Mouse (Mus musculus) MEL (cell line): ENCODE measurements around the gene Gstp1. TPM values are rescaled to one million over a fixed set of nuclear protein-coding genes. Genes with fewer than 3 reads are reported as not detected.

Experiments used
- DNase-seq: peaks from one replicate; pipeline ENCODE4 v3.0.0; 2011; ENCODE audit warnings: low read depth, low spot score
- H3K27ac ChIP-seq: 2 replicates; pipeline ENCODE4 v1.5.1; 2012; ENCODE audit warnings: low read depth, mild to moderate bottlenecking, control low read depth, low read length, moderate library complexity; ENCODE audit not compliant: control insufficient read depth
- H3K27me3 ChIP-seq, 2 experiments: fragments of 150-350 bp in 1 of 2; sonication (generic) in 1 of 2; 2 replicates each; pipeline ENCODE4 v1.6.1; 2012; ENCODE audit warnings: low read length in 2 of 2, mild to moderate bottlenecking in 2 of 2, improper control_type of control experiment in 1 of 2, moderate library complexity in 1 of 2; ENCODE audit not compliant: insufficient read depth in 2 of 2, control insufficient read depth in 1 of 2
- H3K36me3 ChIP-seq, 2 experiments: 2 replicates each; pipeline ENCODE4 v1.6.1; 2012 to 2014; ENCODE audit warnings: low read length in 2 of 2, improper control_type of control experiment in 1 of 2, inconsistent platforms in 1 of 2, mild to moderate bottlenecking in 1 of 2; ENCODE audit not compliant: insufficient read depth in 2 of 2, control insufficient read depth in 1 of 2
- H3K4me1 ChIP-seq, 2 experiments: fragments of 150-350 bp in 1 of 2; sonication (generic) in 1 of 2; 2 replicates each; pipeline ENCODE4 v1.6.1; 2012; ENCODE audit warnings: low read length in 2 of 2, improper control_type of control experiment in 1 of 2, mild to moderate bottlenecking in 1 of 2; ENCODE audit not compliant: insufficient read depth in 2 of 2, control insufficient read depth in 1 of 2
- H3K4me3 ChIP-seq, 2 experiments: fragments of 150-350 bp in 1 of 2; sonication (generic) in 1 of 2; 2 replicates each; pipeline ENCODE4 v1.5.1; 2012; ENCODE audit warnings: low read depth in 2 of 2, low read length in 2 of 2, mild to moderate bottlenecking in 2 of 2, moderate library complexity in 2 of 2, control low read depth in 1 of 2, improper control_type of control experiment in 1 of 2; ENCODE audit not compliant: control insufficient read depth in 1 of 2, insufficient read depth in 1 of 2
- H3K79me2 ChIP-seq: 2 replicates; pipeline ENCODE4 v1.6.1; 2012; ENCODE audit warnings: mild to moderate bottlenecking, low read length, moderate library complexity; ENCODE audit not compliant: control insufficient read depth, poor library complexity, insufficient read depth
- H3K9ac ChIP-seq: 2 replicates; pipeline ENCODE4 v1.6.1; 2012; ENCODE audit warnings: low read depth, mild to moderate bottlenecking, control low read depth, low read length, moderate library complexity; ENCODE audit not compliant: control insufficient read depth, poor library complexity, severe bottlenecking
- H3K9me3 ChIP-seq: fragments of 150-350 bp; sonication (generic); replicated peaks from 2 replicates; pipeline ENCODE4 v1.6.1; 2012; ENCODE audit warnings: mild to moderate bottlenecking, low read length, improper control_type of control experiment, moderate library complexity; ENCODE audit not compliant: insufficient read depth
- BHLHE40 ChIP-seq: IDR thresholded peaks from 2 replicates; pipeline ENCODE4 v1.6.1; 2012; ENCODE audit warnings: low read depth, mild to moderate bottlenecking, inconsistent platforms, low read length, improper control_type of control experiment, borderline replicate concordance
- ELF1 ChIP-seq: IDR thresholded peaks from 2 replicates; pipeline ENCODE4 v1.6.1; 2014; ENCODE audit warnings: low read depth, mild to moderate bottlenecking, inconsistent platforms, low read length, improper control_type of control experiment, moderate library complexity
- GABPA ChIP-seq: IDR thresholded peaks from 2 replicates; pipeline ENCODE4 v1.6.1; 2012; ENCODE audit warnings: low read depth, mild to moderate bottlenecking, inconsistent platforms, low read length, improper control_type of control experiment, moderate library complexity
- GATA1 ChIP-seq: IDR thresholded peaks from 2 replicates; pipeline ENCODE4 v1.6.1; 2011; ENCODE audit warnings: low read depth, low read length, improper control_type of control experiment
- HCFC1 ChIP-seq: IDR thresholded peaks from 2 replicates; pipeline ENCODE4 v1.6.1; 2012; ENCODE audit warnings: low read depth, mild to moderate bottlenecking, inconsistent platforms, low read length, improper control_type of control experiment, moderate library complexity
- JUND ChIP-seq: IDR thresholded peaks from 2 replicates; pipeline ENCODE4 v1.6.1; 2011; ENCODE audit warnings: low read depth, mild to moderate bottlenecking, improper control_type of control experiment, low read length
- KAT2A ChIP-seq: conservative IDR thresholded peaks from 2 replicates; pipeline ENCODE4 v1.6.1; 2012; ENCODE audit warnings: low read depth, low read length, improper control_type of control experiment, inconsistent platforms
- MAX ChIP-seq: IDR thresholded peaks from 2 replicates; pipeline ENCODE4 v1.6.1; 2011; ENCODE audit warnings: low read length, improper control_type of control experiment
- MAZ ChIP-seq: IDR thresholded peaks from 2 replicates; pipeline ENCODE4 v1.6.1; 2012; ENCODE audit warnings: low read depth, mild to moderate bottlenecking, inconsistent platforms, low read length, improper control_type of control experiment
- MEF2A ChIP-seq: IDR thresholded peaks from 2 replicates; pipeline ENCODE4 v1.6.1; 2014; ENCODE audit warnings: low read depth, mild to moderate bottlenecking, inconsistent platforms, low read length, improper control_type of control experiment; ENCODE audit not compliant: poor library complexity, insufficient replicate concordance, severe bottlenecking; ENCODE audit errors: extremely low read depth
- MXI1 ChIP-seq: IDR thresholded peaks from 2 replicates; pipeline ENCODE4 v1.6.1; 2011; ENCODE audit warnings: mild to moderate bottlenecking, low read depth, low read length, improper control_type of control experiment
- MYC ChIP-seq: IDR thresholded peaks from 2 replicates; pipeline ENCODE4 v1.6.1; 2011; ENCODE audit warnings: low read depth, mild to moderate bottlenecking, low read length, improper control_type of control experiment, moderate library complexity
- NRF1 ChIP-seq: IDR thresholded peaks from 2 replicates; pipeline ENCODE4 v1.6.1; 2014; ENCODE audit warnings: low read depth, mild to moderate bottlenecking, inconsistent platforms, low read length, improper control_type of control experiment, moderate library complexity; ENCODE audit not compliant: poor library complexity, insufficient read depth, severe bottlenecking
- POLR2A ChIP-seq, 2 experiments: IDR thresholded peaks; 2 replicates each; pipeline ENCODE4 v1.6.1; 2011 to 2012; ENCODE audit warnings: low read length in 2 of 2, mild to moderate bottlenecking in 2 of 2, control low read depth in 1 of 2, improper control_type of control experiment in 1 of 2, low read depth in 1 of 2, moderate library complexity in 1 of 2; ENCODE audit not compliant: control insufficient read depth in 1 of 2, insufficient read depth in 1 of 2, poor library complexity in 1 of 2
- POLR2AphosphoS5 ChIP-seq: IDR thresholded peaks from 2 replicates; pipeline ENCODE4 v1.6.1; 2012; ENCODE audit warnings: low read depth, borderline replicate concordance, mild to moderate bottlenecking, inconsistent platforms, low read length, moderate library complexity, mixed read lengths
- RCOR1 ChIP-seq: IDR thresholded peaks from 2 replicates; pipeline ENCODE4 v1.6.1; 2012; ENCODE audit warnings: low read depth, mild to moderate bottlenecking, inconsistent platforms, low read length, improper control_type of control experiment
- SIN3A ChIP-seq: IDR thresholded peaks from 2 replicates; pipeline ENCODE4 v1.6.1; 2012; ENCODE audit warnings: low read length, improper control_type of control experiment, inconsistent platforms
- SMC3 ChIP-seq: IDR thresholded peaks from 2 replicates; pipeline ENCODE4 v1.6.1; 2011; ENCODE audit warnings: low read depth, low read length, improper control_type of control experiment
- TAL1 ChIP-seq: IDR thresholded peaks from 2 replicates; pipeline ENCODE4 v1.6.1; 2012; ENCODE audit warnings: mild to moderate bottlenecking, inconsistent platforms, low read length, moderate library complexity, mixed read lengths
- TBP ChIP-seq: IDR thresholded peaks from 2 replicates; pipeline ENCODE4 v1.8.0; 2011; ENCODE audit warnings: low read depth, low read length, improper control_type of control experiment
- USF1 ChIP-seq: IDR thresholded peaks from 2 replicates; pipeline ENCODE4 v1.6.1; 2014; ENCODE audit warnings: low read depth, mild to moderate bottlenecking, inconsistent platforms, low read length, improper control_type of control experiment, moderate library complexity
- USF2 ChIP-seq, 2 experiments: IDR thresholded peaks; 2 replicates each; pipeline ENCODE4 v1.6.1; 2011 to 2012; ENCODE audit warnings: improper control_type of control experiment in 2 of 2, low read length in 2 of 2, borderline replicate concordance in 1 of 2, inconsistent platforms in 1 of 2, low read depth in 1 of 2, mild to moderate bottlenecking in 1 of 2; ENCODE audit not compliant: insufficient read depth in 1 of 2
- ZC3H11A ChIP-seq: IDR thresholded peaks from 2 replicates; pipeline ENCODE4 v1.6.1; 2012; ENCODE audit warnings: low read depth, mild to moderate bottlenecking, inconsistent platforms, low read length, improper control_type of control experiment
- ZMIZ1 ChIP-seq: IDR thresholded peaks from 2 replicates; pipeline ENCODE4 v1.6.1; 2012; ENCODE audit warnings: low read depth, mild to moderate bottlenecking, inconsistent platforms, low read length, improper control_type of control experiment, moderate library complexity
- polyA plus RNA-seq, 2 experiments: library from polyadenylated mRNA; stranded (reverse) in 1 of 2; unstranded in 1 of 2; fragments of >175 nt in 1 of 2; fragments of >200 nt in 1 of 2; gene quantifications; 2 replicates each; pipeline versions ENCODE4 v1.2.1 to v1.2.4; 2012; ENCODE audit warnings: low replicate concordance in 2 of 2, low read depth in 1 of 2; ENCODE audit not compliant: insufficient read length in 2 of 2, insufficient read depth in 1 of 2, missing spikeins in 1 of 2
- total RNA-seq: library from RNA; depleted of rRNA; stranded (reverse); fragments of 300-350 nt; gene quantifications from 2 replicates; pipeline ENCODE4 v1.2.3, GENCODE M21; 2012

Gene Gstp1
- total and polyA plus RNA-seq, 3 experiments = 251 to 369 TPM; not detected in 1

DNA sequence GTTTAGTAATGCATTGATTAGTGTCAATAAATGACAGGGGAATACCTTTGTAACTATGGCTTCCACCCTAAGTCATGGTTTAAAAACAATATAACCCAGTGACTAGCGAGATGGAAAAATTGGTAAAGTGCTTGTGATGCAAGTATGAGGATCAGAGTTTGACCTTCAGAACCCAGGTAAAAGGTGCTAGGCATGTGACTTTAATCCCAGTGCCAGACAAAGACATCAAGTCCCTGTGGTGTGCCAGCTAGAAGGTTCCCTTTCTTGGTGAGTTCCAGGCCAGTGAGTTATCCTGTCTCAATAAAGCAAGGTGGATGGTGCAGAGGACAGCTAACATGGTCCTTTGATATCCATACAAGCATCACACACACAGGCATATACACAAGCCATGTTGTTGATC is 37.7 kb upstream of the Gstp1 start:
- H3K27ac ChIP-seq = no peak overlapping the region
- H3K9me3 ChIP-seq = no peaks in the 10 kb centered on the region
- H3K36me3 ChIP-seq = no peaks in the 10 kb centered on the region
- H3K27me3 ChIP-seq = peaks cover 9 to 11% of the 10 kb centered on the region in 2 experiments
- H3K79me2 ChIP-seq = no peaks in the 10 kb centered on the region
- H3K4me1 ChIP-seq = peaks cover 0 to 5% of the 10 kb centered on the region in 2 experiments; a peak in 1 of 4 replicates
- no peak overlapping the region for H3K4me3 ChIP-seq
- no peak for DNase-seq
- TF ChIP-seq MAX (no peak), TAL1 (no peak), USF2 (IDR thresholded peaks at IDR 0.05; ENCODE audit: borderline replicate concordance in 1 of 2, insufficient read depth in 1 of 2, low read depth in 1 of 2, low read length in 2 of 2) (no peak), ZC3H11A (no peak), MEF2A (no peak), POLR2AphosphoS5 (no peak), ZMIZ1 (no peak), SMC3 (no peak), POLR2A (IDR thresholded peaks at IDR 0.05; ENCODE audit: control insufficient read depth in 1 of 2, insufficient read depth in 1 of 2, low read depth in 1 of 2, low read length in 2 of 2, poor library complexity in 1 of 2) (no peak), BHLHE40 (no peak), MYC (no peak), USF1 (no peak), GATA1 (no peak), SIN3A (no peak), KAT2A (no peak), JUND (no peak), ELF1 (no peak), MAZ (no peak), TBP (no peak), NRF1 (no peak)
- no peak overlapping the region for H3K9ac ChIP-seq

GRCm38 (mm10) chr19:4072706-4073424 is 35.1 kb upstream of the Gstp1 start:
- no peak for TF ChIP-seq JUND
- no peak for TF ChIP-seq GABPA
- no peak for TF ChIP-seq RCOR1
- TF ChIP-seq HCFC1 = no peak
- no peak for TF ChIP-seq SIN3A
- no peak for TF ChIP-seq POLR2A (IDR thresholded peaks at IDR 0.05; ENCODE audit: control insufficient read depth in 1 of 2, insufficient read depth in 1 of 2, low read depth in 1 of 2, low read length in 2 of 2, poor library complexity in 1 of 2)
- no peak for TF ChIP-seq ELF1
- TF ChIP-seq GATA1 = no peak
- no peak for TF ChIP-seq MXI1
- no peak for TF ChIP-seq ZC3H11A
- no peak for TF ChIP-seq MAX
- Histone ChIP-seq H3K4me3 (no peak overlapping the region), H3K36me3 (no peaks in the 10 kb centered on the region), H3K27me3 (peaks cover 9 to 11% of the 10 kb centered on the region in 2 experiments), H3K79me2 (no peaks in the 10 kb centered on the region), H3K9ac (no peak overlapping the region), H3K27ac (no peak overlapping the region), H3K4me1 (no peaks in the 10 kb centered on the region), H3K9me3 (no peaks in the 10 kb centered on the region)
- DNase-seq = no peak
